Mouse (Mus musculus) limb, embryonic 10.5 days (tissue): ENCODE results near the gene Wnt9b. TPM values are rescaled to one million over a fixed set of nuclear protein-coding genes. Genes with fewer than 3 reads are reported as not detected.
A peak's percentile ranks its signal among the peaks of the same experiment; 100 is the strongest.

Source experiments
- DNase-seq: peaks from one replicate; pipeline ENCODE4 v3.0.0-alpha.2; 2017; ENCODE audit warnings: low spot score
- H3K27ac ChIP-seq: fragments of 300-500 bp; sonication (generic); 2 replicates; pipeline ENCODE4 v1.5.1; 2016; ENCODE audit warnings: mild to moderate bottlenecking
- H3K27me3 ChIP-seq: fragments of 300-500 bp; sonication (generic); 2 replicates; pipeline ENCODE4 v1.6.1; 2016; ENCODE audit warnings: low read depth, mild to moderate bottlenecking; ENCODE audit not compliant: poor library complexity, severe bottlenecking
- H3K36me3 ChIP-seq: fragments of 300-500 bp; sonication (generic); 2 replicates; pipeline ENCODE4 v1.6.1; 2016; ENCODE audit warnings: mild to moderate bottlenecking, moderate library complexity
- H3K4me1 ChIP-seq: fragments of 300-500 bp; sonication (generic); 2 replicates; pipeline ENCODE4 v1.6.1; 2016
- H3K4me3 ChIP-seq: fragments of 300-500 bp; sonication (generic); 2 replicates; pipeline ENCODE4 v1.5.1; 2016; ENCODE audit warnings: mild to moderate bottlenecking, moderate library complexity
- H3K9me3 ChIP-seq: fragments of 300-500 bp; sonication (generic); replicated peaks from 2 replicates; pipeline ENCODE4 v1.6.1; 2016; ENCODE audit warnings: mild to moderate bottlenecking
- WGBS: fragments of 180-500 bp; shearing (Covaris S2); methylation state at CpG from one replicate; pipeline ENCODE4 v1.1.7; 2016; 5-methylcytosine and 5-hydroxymethylcytosine counted together
- polyA plus RNA-seq: library from polyadenylated mRNA; unstranded; fragments of >200 nt; fragmentation: Nextera tagmentation; extraction: Ambion mirVana; gene quantifications from 2 replicates; pipeline ENCODE4 v1.2.1, GENCODE M21; 2016

Wnt9b gene
- polyA plus RNA-seq, 1 experiment from 2014 or later: 1.1 TPM

- H3K27ac ChIP-seq: no peak overlapping the region
- DNase-seq: no peak
- H3K4me1 ChIP-seq: peaks cover 4% of the 10 kb centered on the region
- H3K36me3 ChIP-seq: no peaks in the 10 kb centered on the region
- no peak overlapping the region for H3K4me3 ChIP-seq
- peaks cover 21% of the 10 kb centered on the region; the same call in 1 of the 2 replicates for H3K27me3 ChIP-seq
- H3K9me3 ChIP-seq: no peaks in the 10 kb centered on the region
- 63% methylated on average over 7 of the region's 7 CpGs for WGBS
Observed at GRCm38 (mm10) chr11:103760101-103760500, 10.5 kb upstream of the Wnt9b start.

- WGBS: 14% methylated on average over 6 of the region's 6 CpGs
- H3K27me3 ChIP-seq: peaks cover 21% of the 10 kb centered on the region; the same call in 1 of the 2 replicates
- no peak overlapping the region for H3K27ac ChIP-seq
Observed at GRCm38 (mm10) chr11:103758706-103759105, 9.1 kb upstream of the Wnt9b start.

GRCm38 (mm10) chr11:103758054-103758453 lies 8.4 kb upstream of the Wnt9b start:
- Histone ChIP-seq H3K4me3 (no peak overlapping the region), H3K9me3 (no peaks in the 10 kb centered on the region), H3K27ac (no peak overlapping the region), H3K4me1 (no peaks in the 10 kb centered on the region), H3K36me3 (no peaks in the 10 kb centered on the region), H3K27me3 (peaks cover 27% of the 10 kb centered on the region)
- DNase-seq: no peak
- 49% methylated on average over 11 of the region's 11 CpGs for WGBS

More at GRCm38 (mm10) chr11:103758706-103759105, 9.1 kb upstream of the Wnt9b start:
- Histone ChIP-seq H3K36me3 (no peaks in the 10 kb centered on the region), H3K4me1 (no peaks in the 10 kb centered on the region), H3K4me3 (no peak overlapping the region), H3K9me3 (no peaks in the 10 kb centered on the region)
- peak; percentile 91 for DNase-seq

GRCm38 (mm10) chr11:103750612-103751011 lies 991 bp upstream of the Wnt9b start:
- H3K4me1 ChIP-seq: peaks cover 11% of the 10 kb centered on the region
- H3K36me3 ChIP-seq: no peaks in the 10 kb centered on the region
- no peak overlapping the region for H3K27ac ChIP-seq
- no peaks in the 10 kb centered on the region for H3K9me3 ChIP-seq
- 74% methylated on average over 3 of the region's 3 CpGs for WGBS
- peaks cover 89% of the 10 kb centered on the region for H3K27me3 ChIP-seq
- no peak overlapping the region for H3K4me3 ChIP-seq
- DNase-seq: no peak

GRCm38 (mm10) chr11:103735046-103735781 lies 14.4 kb downstream of the Wnt9b start:
- WGBS: 83% methylated on average over 19 of the region's 19 CpGs
- peak overlapping the region; percentile 46; the same call in 1 of the 2 replicates for H3K27ac ChIP-seq
- peaks cover 49% of the 10 kb centered on the region; the same call in 1 of the 2 replicates for H3K27me3 ChIP-seq

GRCm38 (mm10) chr11:103734411-103735045 lies 15.1 kb downstream of the Wnt9b start:
- H3K27me3 ChIP-seq: peaks cover 51% of the 10 kb centered on the region; the same call in 1 of the 2 replicates
- H3K9me3 ChIP-seq: no peaks in the 10 kb centered on the region
- H3K4me3 ChIP-seq: no peak overlapping the region
- WGBS: 64% methylated on average over 5 of the region's 5 CpGs
- H3K36me3 ChIP-seq: no peaks in the 10 kb centered on the region
- no peak for DNase-seq
- peaks cover 12% of the 10 kb centered on the region for H3K4me1 ChIP-seq
- H3K27ac ChIP-seq: no peak overlapping the region

More at GRCm38 (mm10) chr11:103735046-103735781, 14.4 kb downstream of the Wnt9b start:
- DNase-seq: no peak
- H3K4me1 ChIP-seq: peaks cover 12% of the 10 kb centered on the region
- no peaks in the 10 kb centered on the region for H3K9me3 ChIP-seq
- no peak overlapping the region for H3K4me3 ChIP-seq
- H3K36me3 ChIP-seq: no peaks in the 10 kb centered on the region

GRCm38 (mm10) chr11:103733961-103734360 lies 15.7 kb downstream of the Wnt9b start:
- Histone ChIP-seq H3K4me1 (peaks cover 18% of the 10 kb centered on the region), H3K4me3 (no peak overlapping the region), H3K27ac (no peak overlapping the region), H3K36me3 (no peaks in the 10 kb centered on the region), H3K9me3 (no peaks in the 10 kb centered on the region), H3K27me3 (peaks cover 51% of the 10 kb centered on the region; the same call in 1 of the 2 replicates)
- WGBS: 90% methylated on average over 2 of the region's 2 CpGs
- DNase-seq: no peak

- WGBS: 73% methylated on average over 4 of the region's 4 CpGs
- Histone ChIP-seq H3K4me1 (peaks cover 19% of the 10 kb centered on the region), H3K9me3 (no peaks in the 10 kb centered on the region), H3K4me3 (no peak overlapping the region), H3K27me3 (peaks cover 47% of the 10 kb centered on the region; the same call in 1 of the 2 replicates), H3K27ac (no peak overlapping the region), H3K36me3 (no peaks in the 10 kb centered on the region)
- no peak for DNase-seq
Observed at GRCm38 (mm10) chr11:103733069-103733468, 16.6 kb downstream of the Wnt9b start.

GRCm38 (mm10) chr11:103732306-103732705 lies 17.3 kb downstream of the Wnt9b start:
- 84% methylated on average over 7 of the region's 7 CpGs for WGBS
- peaks cover 42% of the 10 kb centered on the region; the same call in 1 of the 2 replicates for H3K27me3 ChIP-seq

GRCm38 (mm10) chr11:103731594-103731993 lies 18.0 kb downstream of the Wnt9b start:
- Histone ChIP-seq H3K9me3 (no peaks in the 10 kb centered on the region), H3K4me3 (no peak overlapping the region), H3K27me3 (peaks cover 42% of the 10 kb centered on the region; the same call in 1 of the 2 replicates), H3K27ac (no peak overlapping the region), H3K36me3 (no peaks in the 10 kb centered on the region), H3K4me1 (peaks cover 19% of the 10 kb centered on the region)
- no peak for DNase-seq
- WGBS: 93% methylated on average over 9 of the region's 9 CpGs

More at GRCm38 (mm10) chr11:103732306-103732705, 17.3 kb downstream of the Wnt9b start:
- Histone ChIP-seq H3K9me3 (no peaks in the 10 kb centered on the region), H3K36me3 (no peaks in the 10 kb centered on the region), H3K27ac (no peak overlapping the region), H3K4me1 (peaks cover 19% of the 10 kb centered on the region), H3K4me3 (no peak overlapping the region)
- DNase-seq: no peak

GRCm38 (mm10) chr11:103729282-103729985 lies 20.2 kb downstream of the Wnt9b start:
- Histone ChIP-seq H3K4me1 (peaks cover 7% of the 10 kb centered on the region), H3K9me3 (no peaks in the 10 kb centered on the region), H3K36me3 (no peaks in the 10 kb centered on the region), H3K4me3 (no peak overlapping the region), H3K27me3 (peaks cover 38% of the 10 kb centered on the region; the same call in 1 of the 2 replicates), H3K27ac (no peak overlapping the region)
- 79% methylated on average over 9 of the region's 9 CpGs for WGBS
- no peak for DNase-seq

- Histone ChIP-seq H3K4me3 (no peak overlapping the region), H3K36me3 (no peaks in the 10 kb centered on the region), H3K27me3 (peaks cover 7% of the 10 kb centered on the region; the same call in 1 of the 2 replicates), H3K4me1 (peaks cover 16% of the 10 kb centered on the region), H3K9me3 (no peaks in the 10 kb centered on the region), H3K27ac (no peak overlapping the region)
- no peak for DNase-seq
- WGBS: 71% methylated on average over 11 of the region's 11 CpGs
Observed at GRCm38 (mm10) chr11:103724331-103724771, 25.3 kb downstream of the Wnt9b start.
